Comparison of ENCODE assay signal across 16 mouse cellular contexts in the genomic region with DNA sequence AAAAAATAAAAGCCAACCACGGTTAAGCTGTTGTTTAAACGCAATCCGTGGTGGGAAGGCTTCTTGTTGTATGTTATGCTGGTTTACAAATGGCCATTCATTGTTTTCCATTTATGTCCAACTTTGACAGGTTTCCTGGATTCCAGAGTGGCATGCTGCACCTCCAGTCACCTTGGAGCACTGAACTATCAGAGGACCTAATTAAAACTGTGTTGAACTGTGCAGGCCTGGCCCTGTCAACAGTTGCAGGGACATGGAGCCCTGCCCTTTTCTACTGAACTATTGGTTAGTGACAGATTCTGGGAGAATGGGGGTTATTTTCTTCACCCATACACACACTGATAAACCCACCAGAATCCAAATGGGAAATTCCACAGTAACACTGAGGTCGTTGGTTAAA. TPM values are rescaled to one million over a fixed set of nuclear protein-coding genes. Genes with fewer than 3 reads are reported as not detected.
"Had no signal": no experiment of that assay in that cellular context is flagged by ENCODE, and none has a peak within 500 bp of the region (broad histone marks: within the 10 kb centered on the region; RNA-seq: fewer than 3 reads in every experiment).

No protein-coding gene starts in this region.

- H3K4me1 ChIP-seq: limb, embryonic 15.5 days; liver, embryonic 12.5 days had no signal

- H3K27me3 ChIP-seq: limb, embryonic 15.5 days; liver, embryonic 12.5 days; midbrain, embryonic 12.5 days; neural tube, embryonic 15.5 days had no signal

- DNase-seq: kidney, adult 8-10 months; kidney, postnatal 25 days; lung, embryonic 14.5 days; lung, postnatal 10 days; lung, postnatal 4 days; right cerebral cortex, postnatal 4 days; spleen, adult 18-20 months; thymus, adult 18-20 months; thymus, postnatal 14 days had no signal

- H3K36me3 ChIP-seq: limb, embryonic 15.5 days; liver, embryonic 12.5 days; midbrain, embryonic 12.5 days; neural tube, embryonic 15.5 days had no signal

- H3K4me3 ChIP-seq: left cerebral cortex, adult 2 months; limb, embryonic 15.5 days; liver, embryonic 12.5 days; midbrain, embryonic 12.5 days; neural tube, embryonic 15.5 days had no signal

- H3K9me3 ChIP-seq: limb, embryonic 15.5 days; liver, embryonic 12.5 days; midbrain, embryonic 12.5 days; neural tube, embryonic 15.5 days had no signal

- H3K27ac ChIP-seq: left cerebral cortex, adult 2 months; limb, embryonic 15.5 days; liver, embryonic 12.5 days; neural tube, embryonic 15.5 days had no signal

- ATAC-seq: liver, embryonic 12.5 days had no signal

- H3K9ac ChIP-seq: limb, embryonic 15.5 days; liver, embryonic 12.5 days; lung, embryonic 14.5 days; midbrain, embryonic 12.5 days; neural tube, embryonic 15.5 days had no signal

- H3K4me2 ChIP-seq: limb, embryonic 15.5 days; liver, embryonic 12.5 days; lung, embryonic 14.5 days; midbrain, embryonic 12.5 days; neural tube, embryonic 15.5 days had no signal

RNA-seq across cellular contexts. Expression of a gene that starts 20.9 kb away (rescaled TPM):
- total RNA-seq: megakaryocyte, adult 5-6 weeks had no signal
- polyA plus RNA-seq: liver, embryonic 12.5 days; liver, embryonic 16.5 days had no signal
